Mouse (Mus musculus) lung, postnatal 4 days (tissue): ENCODE results near the gene Dmbx1.
A peak's percentile ranks its signal among the peaks of the same experiment; 100 is the strongest.

Experiments
- DNase-seq, 2 experiments: peaks; one replicate each; pipeline ENCODE4 v3.0.0; 2021

The Dmbx1 gene

DNA sequence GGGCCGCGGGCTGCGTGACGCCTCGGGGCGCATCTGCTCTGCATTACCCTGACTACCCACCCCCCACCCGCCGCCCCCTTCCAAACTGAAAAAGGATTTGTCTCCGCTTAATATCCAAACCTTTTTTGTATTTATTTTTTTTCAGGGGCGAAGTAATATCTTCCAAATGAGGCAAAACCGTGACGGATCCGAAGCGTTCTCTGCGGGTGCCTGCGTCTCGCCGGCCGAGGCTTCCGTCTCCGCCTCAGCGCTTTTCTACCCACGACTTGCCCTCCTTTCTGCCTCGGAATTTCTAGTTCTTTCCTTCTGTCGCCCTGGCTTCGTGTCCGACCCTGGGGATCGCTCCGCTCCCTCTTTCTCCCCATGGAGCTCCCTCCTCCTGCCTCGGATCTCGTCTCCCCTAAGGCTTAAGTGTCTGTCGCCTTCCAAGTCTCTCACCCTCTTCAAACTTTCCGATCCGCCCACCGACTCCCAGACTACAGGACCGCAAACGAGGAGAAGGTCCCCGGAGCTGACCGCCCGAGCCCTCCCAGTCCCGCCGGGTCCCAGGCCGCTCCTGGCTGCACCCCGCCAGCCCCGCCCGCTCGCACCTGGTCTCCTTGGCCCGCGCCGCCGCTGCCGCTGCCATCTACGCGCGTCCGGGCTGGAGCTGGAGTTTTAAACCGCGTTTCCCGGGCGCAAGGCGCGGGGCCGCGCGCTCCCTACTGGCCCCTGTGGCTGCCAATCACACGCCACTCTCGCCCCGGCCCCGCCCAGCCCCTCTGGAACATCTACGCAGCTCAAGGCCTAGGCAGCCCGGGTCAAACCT lies at the start of gene Dmbx1:
Gene Dmbx1 (minus strand): TSS at position 632 of the 808 bp plus-strand sequence.
- peak; percentile 24 to 52 for DNase-seq

DNA sequence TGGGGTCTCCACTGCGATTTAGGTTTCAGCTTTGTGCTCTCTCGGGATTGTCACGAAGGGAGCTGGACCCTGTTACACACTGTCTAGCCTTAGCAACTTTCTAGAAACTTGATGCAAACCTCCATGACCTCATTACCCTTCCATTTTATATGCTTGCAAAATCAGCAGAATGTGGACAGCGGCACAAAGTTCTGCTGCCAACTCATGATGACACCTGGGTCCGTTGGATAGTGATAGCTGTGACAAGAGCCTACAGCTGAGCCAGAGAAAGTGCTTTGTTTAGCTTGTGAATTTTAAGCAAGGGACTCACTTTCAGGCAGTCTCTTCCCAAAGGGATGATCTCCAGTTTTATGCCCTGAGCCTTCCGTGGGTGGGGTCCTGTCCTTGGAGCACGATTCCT lies 49.7 kb upstream of the Dmbx1 start:
- DNase-seq, result no peak

DNA sequence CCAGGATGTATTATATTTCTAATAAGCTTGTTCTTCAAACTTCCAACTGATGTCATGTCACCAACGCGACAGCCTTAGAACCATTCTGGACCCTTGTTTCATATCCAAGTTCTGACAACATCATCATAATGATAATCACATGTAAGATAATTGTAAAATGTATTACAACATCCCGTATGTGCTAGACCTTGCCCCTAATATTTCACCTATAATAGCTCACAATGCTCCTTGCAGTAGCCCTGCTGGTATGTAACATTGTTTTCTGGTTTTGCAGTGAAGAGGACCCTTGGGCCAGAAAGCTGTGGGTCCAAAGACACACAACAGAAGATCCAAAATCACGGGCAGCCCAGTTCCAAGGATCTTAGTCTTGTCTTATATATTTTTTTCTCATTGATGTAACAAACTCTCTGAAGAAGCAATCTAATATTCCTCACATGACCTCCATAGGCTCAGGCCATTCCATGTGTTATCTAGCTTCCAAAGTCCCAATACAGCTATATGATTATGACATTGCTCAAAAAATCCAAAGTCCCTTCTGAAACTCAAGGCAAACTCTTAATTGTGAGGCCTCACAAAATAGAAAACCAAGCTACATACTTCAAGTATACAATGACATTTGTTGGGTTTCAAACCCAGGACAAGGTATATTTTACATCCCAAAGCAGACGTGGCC lies 48.3 kb upstream of the Dmbx1 start:
- DNase-seq, result no peak

DNA sequence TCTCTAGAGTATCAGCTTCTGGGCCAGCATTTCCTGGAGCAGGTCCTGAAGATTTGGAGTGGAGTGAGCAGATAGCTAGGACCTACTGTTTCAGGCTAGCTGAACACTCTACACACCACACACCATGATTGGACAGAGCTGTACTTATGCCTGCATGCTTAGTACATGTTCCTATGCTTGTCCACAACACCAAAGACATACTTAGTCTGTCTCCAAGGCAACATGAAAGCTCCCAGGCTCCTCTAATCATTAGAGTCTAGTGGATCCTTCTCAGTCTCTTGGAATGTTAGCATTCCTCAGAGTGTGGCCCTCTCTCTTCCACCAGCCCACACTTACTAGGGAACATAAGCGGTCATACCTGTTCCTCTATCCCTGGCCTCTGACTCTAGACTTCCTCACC lies 47.7 kb upstream of the Dmbx1 start:
- DNase-seq, result no peak

DNA sequence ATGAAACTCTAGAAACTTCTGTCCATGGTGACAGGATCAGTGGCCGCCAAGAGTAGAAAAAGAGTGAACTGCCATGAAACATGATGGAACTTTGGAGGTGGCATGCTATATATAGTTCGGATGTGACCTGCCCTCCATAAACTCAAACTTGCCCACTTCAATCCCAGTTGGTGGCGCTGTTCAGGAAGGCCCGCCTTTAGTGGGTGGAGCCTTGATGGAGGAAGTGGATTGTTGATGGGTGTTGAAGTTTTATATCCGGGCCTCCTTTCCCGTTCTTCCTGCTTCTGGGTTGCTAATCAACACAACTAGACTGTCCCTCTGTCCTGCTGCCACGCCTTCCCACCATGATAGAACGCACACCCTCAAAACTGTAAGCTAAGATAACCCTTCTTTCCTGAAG lies 45.2 kb upstream of the Dmbx1 start:
- DNase-seq, result peak; percentile 51 to 57

DNA sequence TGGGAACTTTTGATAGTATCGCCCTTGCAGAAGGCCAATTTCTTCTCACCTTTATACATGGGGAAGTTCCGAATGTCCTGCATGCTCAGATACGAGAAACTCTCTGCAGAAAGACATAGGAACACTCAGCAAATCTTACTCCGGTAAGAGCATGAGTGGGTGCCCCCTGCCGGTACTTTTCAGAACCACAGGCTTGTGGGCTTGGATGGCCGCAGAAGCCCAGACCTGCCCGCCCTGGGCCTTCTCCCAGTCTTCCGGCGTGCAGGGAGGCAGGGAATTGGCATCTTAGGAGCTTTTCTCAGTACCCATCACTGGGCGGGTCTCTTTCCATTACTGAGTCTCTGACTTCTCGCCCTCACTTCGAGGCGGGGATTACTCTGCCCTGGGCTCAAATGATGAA lies 44.4 kb upstream of the Dmbx1 start:
- peak; percentile 79 to 87 for DNase-seq

DNA sequence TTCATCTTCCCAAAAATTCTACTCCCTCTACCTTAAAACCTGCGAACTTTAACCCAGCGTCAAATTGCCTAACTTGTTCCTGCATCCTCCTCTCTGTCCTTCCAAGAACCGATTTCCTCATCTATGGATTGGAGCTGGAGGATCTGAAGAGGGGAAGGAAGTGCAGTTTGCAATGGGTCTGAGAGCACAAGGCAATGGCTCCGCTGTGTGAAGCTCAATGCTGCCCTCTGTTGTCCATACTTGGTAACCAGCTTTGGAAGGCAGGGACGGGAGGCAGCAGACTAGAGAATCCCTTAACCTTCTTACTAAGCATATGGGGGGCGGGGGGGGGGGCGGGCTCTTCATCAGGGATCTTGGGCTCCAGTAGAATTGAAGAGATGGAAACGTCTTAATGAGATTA lies 41.0 kb upstream of the Dmbx1 start:
- peak; percentile 43 to 79 for DNase-seq

DNA sequence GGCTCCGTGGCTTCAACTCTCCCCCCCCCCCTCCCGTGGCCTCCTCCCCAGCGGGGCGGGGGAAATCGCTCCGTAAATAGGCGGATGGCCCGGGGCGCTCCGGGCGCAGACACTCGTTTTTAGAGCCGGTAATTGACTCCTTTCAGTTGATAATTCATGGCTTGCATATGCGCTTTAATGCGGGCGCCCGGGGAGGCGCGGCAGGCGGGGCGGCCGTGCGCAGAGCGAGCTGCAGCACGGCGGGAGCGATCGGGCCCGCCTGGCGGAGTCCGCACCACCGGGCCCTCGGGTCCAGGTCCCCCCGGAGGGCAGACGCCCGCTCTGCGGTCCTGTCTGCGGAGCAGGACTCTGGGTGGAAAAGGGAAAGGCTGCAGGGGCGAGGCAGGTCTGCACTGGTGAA lies 39.7 kb upstream of the Dmbx1 start:
- DNase-seq, result no peak

DNA sequence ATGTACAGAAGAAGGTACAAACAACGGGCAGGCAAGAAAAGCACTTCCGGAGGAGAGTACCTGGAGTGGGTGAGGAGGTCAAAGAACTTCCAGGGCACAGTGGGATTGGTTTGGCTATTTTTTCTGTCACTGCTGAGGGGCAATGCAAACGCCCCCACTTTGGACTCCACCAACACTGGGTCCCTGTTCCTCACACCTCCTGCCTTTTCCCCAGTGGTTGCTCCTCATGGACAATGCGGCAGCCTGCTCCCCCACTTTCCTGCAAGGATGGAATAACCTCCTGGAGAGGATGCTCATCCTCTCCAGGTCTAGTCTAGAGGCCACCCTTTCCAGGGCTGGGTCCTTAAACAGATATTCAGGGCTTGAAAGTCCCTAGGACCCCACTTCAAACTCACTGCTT lies 39.2 kb upstream of the Dmbx1 start:
- no peak for DNase-seq

DNA sequence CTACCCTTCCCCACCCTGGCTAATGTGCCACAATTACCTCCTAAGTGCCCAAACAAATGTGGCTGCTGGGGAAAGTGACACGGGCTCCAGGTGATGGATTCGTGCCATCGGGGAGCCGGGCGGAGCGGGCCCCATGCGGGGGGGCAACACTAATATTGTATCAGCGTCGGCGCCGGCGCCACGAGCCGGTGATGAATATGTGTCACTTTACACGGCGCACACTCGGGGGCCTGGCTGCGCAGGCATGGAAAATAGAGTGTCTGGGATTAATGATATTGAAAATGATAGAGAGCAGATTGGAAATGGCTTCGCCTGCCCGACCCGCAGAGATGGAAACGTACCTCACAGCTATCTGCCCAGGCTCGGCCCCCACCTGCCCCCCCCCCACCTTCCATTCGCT lies 32.8 kb upstream of the Dmbx1 start:
- DNase-seq, result no peak

DNA sequence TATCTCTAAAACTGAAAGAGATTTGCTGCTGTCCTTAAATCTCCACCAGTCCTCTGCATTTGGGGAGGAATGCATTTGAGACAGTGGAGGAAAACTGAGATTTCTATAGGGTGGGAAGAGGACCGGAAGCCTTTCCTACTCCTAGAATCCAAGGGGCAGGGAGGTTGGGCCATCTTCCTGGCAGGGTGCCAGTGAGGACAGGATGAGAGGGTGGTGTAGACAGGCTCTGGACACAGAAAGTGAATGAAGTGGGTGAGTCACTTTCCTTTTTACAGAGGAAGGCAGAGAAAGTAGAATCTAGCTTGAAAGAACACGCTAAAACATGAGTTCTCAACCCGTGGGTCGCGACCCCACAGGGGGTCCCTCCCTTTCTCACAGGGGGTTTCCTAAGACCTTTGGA lies 24.7 kb upstream of the Dmbx1 start:
- peak; percentile 47 to 52 for DNase-seq

DNA sequence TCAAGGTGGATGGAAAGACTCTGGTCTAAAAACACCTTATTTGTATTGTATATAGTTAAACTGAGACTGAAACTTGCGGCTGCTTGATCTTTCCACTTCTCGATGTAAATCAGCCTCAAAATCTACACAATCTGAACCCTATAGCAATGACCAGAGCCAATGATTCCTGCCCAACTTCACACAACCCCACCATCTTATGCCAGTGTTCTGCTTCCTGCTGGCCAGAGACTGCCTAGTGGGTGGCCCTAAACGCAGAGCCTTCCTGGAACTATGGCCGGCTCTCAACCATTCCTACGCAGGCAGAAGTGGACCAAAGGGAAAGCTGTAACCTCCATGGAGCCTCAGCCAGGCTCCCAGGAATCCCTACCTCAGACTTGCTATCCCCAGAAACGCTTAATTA lies 24.0 kb upstream of the Dmbx1 start:
- no peak for DNase-seq

DNA sequence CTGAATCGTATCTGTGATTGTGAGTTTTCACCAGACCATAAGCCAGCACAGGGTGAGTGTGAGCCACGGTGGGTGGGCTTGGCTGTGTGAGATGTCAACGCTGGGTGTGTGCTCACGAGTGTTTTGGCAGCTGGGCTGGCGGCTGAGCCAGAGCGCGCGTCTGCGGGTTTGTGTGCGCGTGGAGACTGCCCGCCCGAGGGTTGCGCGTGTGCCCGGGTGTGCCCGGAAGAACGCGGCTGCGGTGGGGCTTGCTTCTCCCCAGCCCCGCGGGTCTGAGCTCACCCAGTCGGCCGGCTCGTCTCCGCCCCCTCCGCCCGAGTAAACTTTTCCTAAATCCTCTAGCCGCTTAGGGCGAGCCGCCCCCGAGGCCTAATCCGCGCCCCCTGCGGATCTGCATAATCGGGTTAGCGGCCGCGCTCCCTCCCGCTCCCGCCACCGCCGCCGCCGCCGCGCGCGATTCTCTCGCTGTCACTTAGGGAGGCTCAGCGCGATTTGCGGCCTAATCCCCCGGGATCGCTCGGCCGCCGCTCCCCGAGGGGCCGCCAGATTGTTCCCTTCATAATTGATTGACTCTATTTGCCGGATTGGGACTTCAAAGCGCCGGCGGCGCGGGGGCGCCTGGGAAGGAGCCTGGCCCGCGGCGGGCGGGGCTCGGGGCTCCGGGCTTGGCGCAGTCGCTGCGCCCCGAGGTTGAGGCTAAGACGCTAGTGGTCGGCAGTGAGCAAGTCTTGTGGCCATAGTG lies 23.1 kb upstream of the Dmbx1 start:
- DNase-seq, result peak; percentile 69 to 82

DNA sequence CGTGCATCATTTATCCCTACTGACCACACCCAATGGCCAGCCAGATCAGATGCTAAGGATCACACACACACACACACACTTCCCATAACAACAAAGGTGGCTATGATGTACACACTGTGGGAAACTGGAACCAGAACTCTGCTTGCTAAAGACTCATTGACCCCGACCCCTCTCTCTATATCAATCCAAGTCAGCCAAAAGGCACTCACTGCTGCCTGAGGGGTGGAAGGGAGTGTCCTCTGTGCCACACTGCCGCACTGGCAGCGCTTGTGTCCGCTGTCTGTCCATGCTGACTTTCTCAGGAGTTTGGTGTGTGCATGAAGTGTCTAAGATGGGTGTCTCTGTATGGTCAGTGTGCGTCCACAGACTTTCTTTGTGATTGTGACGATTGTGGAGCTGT lies 22.3 kb upstream of the Dmbx1 start:
- DNase-seq, result no peak

DNA sequence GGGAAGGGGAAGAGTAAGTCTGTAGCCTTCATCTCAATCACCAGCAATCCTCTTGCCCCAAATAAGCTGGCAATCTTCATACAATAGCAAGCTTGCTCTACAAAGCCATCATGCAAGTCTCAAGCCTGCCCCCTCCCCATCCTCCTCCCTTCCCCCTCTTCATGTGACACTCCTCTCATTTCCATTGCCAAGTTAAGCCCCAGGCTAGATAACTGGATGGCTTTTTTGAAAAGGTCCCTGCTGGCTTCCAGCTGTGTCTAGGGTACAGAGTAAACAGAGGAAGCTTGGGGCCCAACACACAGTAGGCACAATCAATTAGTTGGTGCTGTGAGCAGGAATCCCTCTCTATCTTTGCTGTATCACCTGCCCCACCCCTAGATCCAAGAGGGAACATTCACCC lies 19.8 kb upstream of the Dmbx1 start:
- no peak for DNase-seq

DNA sequence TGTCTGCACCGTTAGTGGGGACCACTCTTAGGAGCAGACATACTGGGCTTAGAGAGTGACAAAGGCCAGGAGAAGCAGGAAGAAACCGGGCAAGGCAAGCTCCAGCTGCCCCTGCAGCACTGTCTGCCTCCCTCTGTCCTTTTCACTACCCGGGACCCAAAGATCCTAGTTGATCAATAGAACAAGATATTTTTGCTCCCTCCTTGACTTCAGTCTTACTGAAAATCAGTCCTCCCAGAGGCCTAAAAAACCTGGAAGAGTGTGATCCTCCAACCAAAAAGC lies 15.7 kb upstream of the Dmbx1 start:
- DNase-seq, result no peak

DNA sequence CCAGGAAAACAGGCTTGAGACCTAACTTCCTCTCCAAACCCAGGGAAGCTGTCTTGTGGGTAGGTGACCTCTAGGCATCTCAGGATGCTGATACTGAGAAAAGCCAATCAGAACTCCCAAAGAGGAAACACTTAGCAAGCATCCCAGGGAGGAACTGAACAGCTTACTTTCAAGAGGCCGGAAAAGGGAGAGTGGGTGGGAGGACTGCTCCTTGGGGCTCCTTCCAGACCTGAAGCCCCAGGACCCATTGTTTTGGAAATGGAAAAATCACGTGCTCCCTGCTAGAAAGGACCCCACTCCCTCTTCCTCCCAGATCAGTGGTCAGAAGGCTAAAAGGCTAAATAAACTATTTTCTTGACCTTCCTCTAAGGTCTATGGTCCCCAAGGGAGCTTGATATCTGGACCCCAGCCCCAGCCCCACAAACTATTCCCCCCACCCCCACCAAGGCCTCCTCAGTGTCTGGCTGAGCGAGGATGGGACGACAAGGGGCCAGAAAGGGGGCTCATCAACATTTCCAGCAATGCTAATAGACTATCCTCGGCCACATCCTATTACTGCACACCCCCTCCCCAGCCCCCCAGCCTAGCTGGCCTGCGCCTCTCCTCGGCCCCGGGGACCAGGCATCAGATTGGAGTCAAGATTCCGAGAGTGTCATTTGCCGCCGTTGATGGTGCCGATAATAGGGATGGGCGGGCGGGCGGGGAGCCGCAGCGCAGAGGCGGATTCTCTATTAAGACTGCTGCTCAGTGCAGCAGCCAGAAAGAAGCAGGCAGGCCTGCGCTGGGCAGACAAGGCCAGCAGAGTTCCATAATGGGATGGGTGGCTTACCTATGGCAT lies 15.1 kb upstream of the Dmbx1 start:
- DNase-seq, result no peak

DNA sequence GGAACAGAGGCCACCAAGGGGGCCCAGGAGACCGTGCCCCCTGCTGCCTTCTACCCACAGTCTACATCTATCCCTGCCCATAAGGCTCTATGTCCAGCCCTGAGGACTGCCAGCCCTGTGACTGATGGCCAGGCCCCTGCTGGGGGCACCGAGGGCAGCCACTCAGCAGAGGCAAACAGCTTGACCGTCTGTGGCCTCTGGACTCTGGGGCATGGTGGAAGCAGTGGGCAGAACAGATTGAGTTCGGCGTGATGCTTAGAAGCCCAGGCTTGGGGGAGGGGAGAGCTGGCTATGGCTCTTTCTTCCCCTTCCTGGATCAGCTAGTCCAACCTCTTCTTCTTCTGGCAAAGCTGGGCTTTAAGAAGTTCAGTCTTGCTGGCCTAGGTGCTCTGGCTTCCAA lies 13.8 kb upstream of the Dmbx1 start:
- DNase-seq, result no peak

DNA sequence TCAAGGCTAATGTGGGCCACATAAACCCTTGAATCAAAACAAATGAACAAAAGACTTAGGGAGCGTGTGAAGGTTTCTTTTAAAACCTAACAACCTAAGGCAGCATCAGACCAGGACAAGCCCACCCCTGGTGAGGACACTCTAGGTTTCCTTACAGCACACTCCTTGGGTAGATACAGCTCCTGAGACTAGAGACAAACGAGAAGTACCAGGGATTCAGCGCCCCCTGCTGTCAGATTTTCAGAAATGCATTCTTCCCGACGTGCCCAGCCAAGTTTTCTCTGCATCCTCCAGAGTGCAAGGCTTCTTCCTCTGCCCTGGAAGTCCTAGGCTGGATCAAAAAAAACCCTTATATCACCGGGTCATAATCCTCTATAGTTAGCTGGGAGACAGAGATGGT lies 13.0 kb upstream of the Dmbx1 start:
- peak in 1 of 2 experiments; percentile 63 for DNase-seq

DNA sequence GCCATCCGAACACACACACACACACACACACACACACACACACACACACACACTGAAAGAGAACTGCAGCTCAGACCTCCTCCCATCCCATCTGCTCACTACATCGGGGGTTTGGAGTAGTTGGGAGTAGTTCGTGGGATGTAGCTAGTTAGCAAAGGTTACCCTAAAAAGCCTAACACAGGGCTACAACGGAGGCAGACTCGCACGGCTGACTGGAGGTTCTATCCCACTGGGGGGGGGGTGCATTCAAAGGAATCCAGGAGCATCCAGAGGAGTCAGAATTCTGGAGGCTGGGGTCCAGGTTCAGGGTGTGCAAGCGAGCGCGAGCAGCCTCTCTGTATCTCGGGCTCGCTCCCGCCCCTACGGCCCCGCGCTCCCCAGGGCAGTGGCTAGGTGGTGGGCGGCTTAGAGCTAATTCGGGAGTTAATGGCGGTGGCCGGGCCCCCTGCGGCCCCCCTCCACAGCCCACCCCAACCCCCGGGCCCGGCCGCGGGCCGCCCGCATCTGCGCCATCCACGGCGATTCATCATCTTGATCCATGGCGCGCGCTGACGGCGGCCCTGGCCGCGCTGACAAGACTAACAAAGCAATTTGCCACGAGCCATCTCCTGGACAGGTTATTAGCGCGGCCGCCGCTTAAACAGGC lies 4.1 kb upstream of the Dmbx1 start:
- no peak for DNase-seq

DNA sequence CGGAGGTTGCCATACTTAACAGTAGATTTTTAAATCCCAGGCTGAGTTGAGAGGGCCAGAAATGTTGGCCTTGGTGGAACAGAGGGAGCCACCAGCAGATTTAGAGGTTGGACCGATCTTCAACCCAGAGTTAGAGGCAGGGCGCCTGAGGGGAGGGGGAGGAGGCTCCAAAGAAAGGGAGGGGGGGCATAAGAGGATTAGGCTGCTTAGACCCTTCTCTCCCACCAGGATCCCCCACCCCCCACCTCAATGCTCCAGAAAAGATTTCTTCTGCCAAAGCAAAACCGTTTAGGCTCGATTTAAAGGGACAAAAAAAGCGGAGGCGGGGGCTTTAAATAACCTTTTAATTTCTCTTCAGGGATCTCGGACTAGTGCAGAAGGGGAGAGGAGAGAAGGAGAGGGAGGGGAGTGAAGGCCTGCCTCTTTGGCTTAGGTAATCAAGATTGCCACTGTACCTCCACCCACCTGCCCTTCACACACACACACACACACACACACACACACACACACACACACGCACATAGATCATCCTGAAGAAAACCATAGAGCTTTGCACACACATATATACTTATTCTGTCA lies 1.6 kb upstream of the Dmbx1 start:
- DNase-seq, result no peak

DNA sequence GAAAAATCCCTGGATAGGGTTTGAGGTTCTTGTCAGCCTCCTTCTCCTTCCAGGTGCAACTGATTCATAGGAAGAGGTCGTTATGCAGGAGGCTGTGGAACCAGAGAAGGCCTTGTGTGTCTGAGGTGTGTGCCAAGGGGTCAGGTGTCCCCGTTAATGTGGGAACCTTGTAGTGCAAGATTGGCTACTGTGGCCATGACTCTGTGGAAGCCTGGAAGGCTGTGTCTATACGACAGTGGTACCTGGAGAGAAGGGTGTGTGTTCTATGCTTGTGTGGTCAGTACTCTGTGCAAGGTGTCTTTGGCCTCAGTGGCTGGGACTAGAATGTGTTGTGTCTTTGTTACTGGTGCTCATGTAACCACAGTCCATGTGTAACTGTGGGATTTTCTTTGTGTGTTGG lies 955 bp upstream of the Dmbx1 start:
- no peak for DNase-seq
